Mouse (Mus musculus): ENCODE data around the gene Vamp2.

GRCm38 (mm10) chr11:69123056-69123692 lies 34.9 kb downstream of the Vamp2 start:
- TF ChIP-seq CTCF (IDR thresholded peaks at IDR 0.05; ENCODE audit: borderline replicate concordance, insufficient read depth, low read length) (no peak), POLR2A (IDR thresholded peaks at IDR 0.05; ENCODE audit: low read depth, low read length) (peak; percentile 41; the same call in 1 of the 2 replicates)

All from embryonic fibroblast, embryonic 13.5 days (primary cell).